Mouse (Mus musculus) megakaryocyte, embryonic 14.5 days (primary cell): ENCODE data around the gene Qprt.

ENCODE experiments used
- FLI1 ChIP-seq: IDR thresholded peaks from 2 replicates; pipeline ENCODE4 v1.6.1; 2012; ENCODE audit warnings: low read length, inconsistent platforms, mixed read lengths
- GATA1 ChIP-seq: IDR thresholded peaks from 3 replicates; pipeline ENCODE4 v1.6.1; 2012; ENCODE audit warnings: mixed read lengths, low read length, inconsistent platforms, borderline replicate concordance

GRCm38 (mm10) chr7:127093914-127094313 is 28.1 kb downstream of the Qprt start:
- TF ChIP-seq GATA1 (no peak), FLI1 (no peak)
